Mouse (Mus musculus): ENCODE results near the gene Stx19. TPM values are rescaled to one million over a fixed set of nuclear protein-coding genes. Genes with fewer than 3 reads are reported as not detected.

Gene Stx19
- polyA plus RNA-seq, 1 experiment from 2014 or later, result 2.4 TPM

GRCm38 (mm10) chr16:62846498-62847312, 32.2 kb downstream of the Stx19 start, which contains the start of gene Arl13b:
Gene Arl13b (minus strand): TSS chr16:62847040.
- TF ChIP-seq CTCF (IDR thresholded peaks at IDR 0.05; ENCODE audit: low read depth), result no peak
- peak; percentile 100 for ATAC-seq (ENCODE audit: insufficient read depth)

DNA sequence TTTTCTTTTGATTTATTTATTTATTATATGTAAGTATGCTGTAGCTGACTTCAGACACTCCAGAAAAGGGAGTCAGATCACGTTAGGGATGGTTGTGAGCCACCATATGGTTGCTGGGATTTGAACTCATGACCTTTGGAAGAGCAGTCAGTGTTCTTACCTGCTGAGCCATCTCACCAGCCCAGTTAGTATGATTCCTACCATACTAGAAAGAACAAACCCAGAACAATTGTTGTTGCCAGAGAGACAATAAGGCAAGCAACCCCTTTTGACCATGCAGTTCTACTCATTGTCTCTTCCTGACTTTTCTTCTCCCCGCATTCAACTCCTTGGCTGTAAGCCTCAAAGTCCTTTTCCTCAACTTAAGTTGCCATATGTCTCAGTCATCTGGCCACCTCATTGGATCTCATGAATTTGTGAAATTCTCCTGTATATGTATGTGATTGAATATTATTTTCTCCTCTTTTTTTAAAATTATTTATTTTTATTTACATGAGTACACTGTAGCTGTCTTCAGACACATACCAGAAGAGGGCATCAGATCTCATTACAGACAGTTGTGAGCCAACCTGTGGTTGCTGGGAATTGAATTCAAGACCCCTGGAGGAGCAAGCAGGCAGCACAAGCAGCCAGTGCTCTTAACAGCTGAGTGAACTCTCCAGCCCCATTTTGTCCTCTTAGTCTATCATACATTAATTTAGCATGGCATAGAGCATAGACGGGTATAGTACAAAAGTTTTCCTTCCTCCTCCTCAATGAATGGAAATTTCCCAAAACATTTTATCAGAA, 38.2 kb downstream of the Stx19 start:
- Histone ChIP-seq H3K4me1 (ENCODE audit: insufficient read depth) (no peaks in the 10 kb centered on the region), H3K36me3 (ENCODE audit: insufficient read depth) (no peaks in the 10 kb centered on the region), H3K9me3 (ENCODE audit: low read depth, low read length) (no peaks in the 10 kb centered on the region), H3K4me3 (ENCODE audit: low read depth, low read length) (no peak overlapping the region), H3K9ac (no peak overlapping the region), H3K27me3 (ENCODE audit: insufficient read depth, low read length) (no peaks in the 10 kb centered on the region), H3K27ac (ENCODE audit: low read depth) (no peak overlapping the region), H3K4me2 (no peak overlapping the region)
- WGBS, result 80% methylated on average over 3 of the region's 3 CpGs
- DNase-seq (no peak), ATAC-seq (ENCODE audit: insufficient read depth) (no peak)
- TF ChIP-seq CTCF (IDR thresholded peaks at IDR 0.05; ENCODE audit: low read depth), result no peak

More at GRCm38 (mm10) chr16:62846498-62847312, 32.2 kb downstream of the Stx19 start, which contains the start of gene Arl13b:
- no peaks in the 10 kb centered on the region for H3K9me3 ChIP-seq (ENCODE audit: low read depth, low read length)
- WGBS, result under 1% methylated on average over 50 of the region's 52 CpGs
- H3K27ac ChIP-seq (ENCODE audit: low read depth), result peak within 1 kb of the TSS; percentile 46; the same call in 1 of the 2 replicates
- peak within 1 kb of the TSS; percentile 68 for H3K9ac ChIP-seq
- peak within 1 kb of the TSS; percentile 59 for H3K4me2 ChIP-seq
- peak within 1 kb of the TSS; percentile 67 for H3K4me3 ChIP-seq (ENCODE audit: low read depth, low read length)
- no peaks in the 10 kb centered on the region for H3K36me3 ChIP-seq (ENCODE audit: insufficient read depth)
- no peaks in the 10 kb centered on the region for H3K27me3 ChIP-seq (ENCODE audit: insufficient read depth, low read length)
- H3K4me1 ChIP-seq (ENCODE audit: insufficient read depth), result 0 out of 2 replicates have a peak, but pooled peaks cover 9% of the 10 kb centered on the region
- peak; percentile 99 for DNase-seq

DNA sequence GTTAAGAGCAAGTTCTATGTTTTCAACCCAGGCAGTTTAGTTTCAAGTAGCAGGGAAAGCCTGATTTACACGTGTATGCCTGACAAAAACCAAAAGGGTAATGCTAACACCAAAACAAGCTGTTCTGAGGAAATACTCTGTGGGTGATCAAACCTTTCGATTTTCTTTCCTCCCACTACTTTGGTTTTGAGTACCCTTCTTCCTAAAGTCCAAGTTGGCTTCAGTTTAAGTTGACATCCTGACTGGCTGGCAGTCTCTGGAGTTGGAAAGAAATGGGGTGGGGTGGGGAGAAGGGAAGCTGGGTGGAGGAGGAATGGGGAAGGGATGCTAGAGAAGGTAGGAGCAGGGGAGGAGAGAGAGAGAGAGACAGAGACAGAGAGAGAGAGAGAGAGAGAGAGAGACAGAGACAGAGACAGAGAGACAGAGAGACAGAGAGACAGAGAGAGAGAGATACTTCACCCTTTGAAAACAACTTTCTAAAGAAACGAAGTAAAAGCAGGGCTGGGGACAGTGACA, 39.2 kb downstream of the Stx19 start:
- H3K27ac ChIP-seq (ENCODE audit: low read depth), result peak overlapping the region; percentile 91
- H3K4me3 ChIP-seq (ENCODE audit: low read depth, low read length), result peak overlapping the region; percentile 63
- peak overlapping the region; percentile 84 for H3K9ac ChIP-seq
- TF ChIP-seq CTCF (IDR thresholded peaks at IDR 0.05; ENCODE audit: low read depth), result no peak
- H3K4me1 ChIP-seq (ENCODE audit: insufficient read depth), result no peaks in the 10 kb centered on the region
- peak overlapping the region; percentile 81 for H3K4me2 ChIP-seq
- peak; percentile 31; the same call in 1 of the 2 replicates for ATAC-seq (ENCODE audit: insufficient read depth)
- DNase-seq, result no peak
- 16% methylated on average over 3 of the region's 3 CpGs for WGBS
- H3K9me3 ChIP-seq (ENCODE audit: low read depth, low read length), result no peaks in the 10 kb centered on the region
- no peaks in the 10 kb centered on the region for H3K27me3 ChIP-seq (ENCODE audit: insufficient read depth, low read length)
- no peaks in the 10 kb centered on the region for H3K36me3 ChIP-seq (ENCODE audit: insufficient read depth)

- no peak for TF ChIP-seq CTCF (IDR thresholded peaks at IDR 0.05; ENCODE audit: low read depth)
- Histone ChIP-seq H3K27me3 (ENCODE audit: insufficient read depth, low read length) (no peaks in the 10 kb centered on the region), H3K9ac (peak within 1 kb of the TSS; percentile 84), H3K4me3 (ENCODE audit: low read depth, low read length) (peak within 1 kb of the TSS; percentile 63), H3K36me3 (ENCODE audit: insufficient read depth) (no peaks in the 10 kb centered on the region), H3K27ac (ENCODE audit: low read depth) (peak within 1 kb of the TSS; percentile 91), H3K9me3 (ENCODE audit: low read depth, low read length) (no peaks in the 10 kb centered on the region), H3K4me2 (peak within 1 kb of the TSS; percentile 81), H3K4me1 (ENCODE audit: insufficient read depth) (no peaks in the 10 kb centered on the region)
- peak; percentile 82 for DNase-seq
- 2% methylated on average over 42 of the region's 42 CpGs for WGBS
- peak; percentile 98 for ATAC-seq (ENCODE audit: insufficient read depth)
Measured at GRCm38 (mm10) chr16:62854191-62855068, 40.0 kb downstream of the Stx19 start, which contains the start of gene Pros1. Gene Pros1 (plus strand): TSS chr16:62854307.

GRCm38 (mm10) chr16:62855385-62855784, 40.9 kb downstream of the Stx19 start:
- no peaks in the 10 kb centered on the region for H3K36me3 ChIP-seq (ENCODE audit: insufficient read depth)
- no peak for TF ChIP-seq CTCF (IDR thresholded peaks at IDR 0.05; ENCODE audit: low read depth)
- no peak overlapping the region for H3K27ac ChIP-seq (ENCODE audit: low read depth)
- H3K9me3 ChIP-seq (ENCODE audit: low read depth, low read length), result no peaks in the 10 kb centered on the region
- peak overlapping the region; percentile 81 for H3K4me2 ChIP-seq
- H3K4me1 ChIP-seq (ENCODE audit: insufficient read depth), result no peaks in the 10 kb centered on the region
- DNase-seq, result peak; percentile 26
- no peak overlapping the region for H3K9ac ChIP-seq
- WGBS, result 34% methylated on average over 6 of the region's 6 CpGs
- H3K27me3 ChIP-seq (ENCODE audit: insufficient read depth, low read length), result no peaks in the 10 kb centered on the region
- ATAC-seq (ENCODE audit: insufficient read depth), result no peak
- H3K4me3 ChIP-seq (ENCODE audit: low read depth, low read length), result peak overlapping the region; percentile 63; the same call in 1 of the 2 replicates

DNA sequence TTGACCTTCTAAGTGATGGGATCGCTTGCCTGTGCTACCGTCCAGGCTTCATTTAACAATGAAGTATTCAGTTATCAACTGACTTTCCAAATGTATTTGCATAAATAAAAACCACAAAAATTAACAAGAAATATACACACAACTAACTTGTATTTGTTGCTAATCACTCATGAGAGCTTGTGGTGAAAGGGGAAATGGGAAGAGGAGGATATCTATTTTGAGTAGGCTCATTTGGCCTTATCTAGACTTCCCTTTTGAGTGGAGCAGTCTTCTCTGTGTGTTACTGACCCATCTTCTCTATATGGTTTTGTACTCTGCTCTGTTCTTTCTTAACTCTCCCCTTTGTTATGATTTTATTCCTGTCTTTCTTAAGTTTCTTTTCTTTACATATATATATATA, 41.8 kb downstream of the Stx19 start:
- no peak for DNase-seq
- H3K4me1 ChIP-seq (ENCODE audit: insufficient read depth), result no peaks in the 10 kb centered on the region
- 92% methylated on average over 2 of the region's 2 CpGs for WGBS
- no peak for ATAC-seq (ENCODE audit: insufficient read depth)
- TF ChIP-seq CTCF (IDR thresholded peaks at IDR 0.05; ENCODE audit: low read depth), result no peak
- H3K9me3 ChIP-seq (ENCODE audit: low read depth, low read length), result no peaks in the 10 kb centered on the region
- H3K27ac ChIP-seq (ENCODE audit: low read depth), result no peak overlapping the region
- no peak overlapping the region for H3K4me2 ChIP-seq
- no peak overlapping the region for H3K9ac ChIP-seq
- no peaks in the 10 kb centered on the region for H3K27me3 ChIP-seq (ENCODE audit: insufficient read depth, low read length)
- no peaks in the 10 kb centered on the region for H3K36me3 ChIP-seq (ENCODE audit: insufficient read depth)
- no peak overlapping the region for H3K4me3 ChIP-seq (ENCODE audit: low read depth, low read length)

Measured in lung, embryonic 14.5 days (tissue).